Mouse (Mus musculus) brain, embryonic 14.5 days (tissue): ENCODE data around the gene B3gnt8. TPM values are rescaled to one million over a fixed set of nuclear protein-coding genes. Genes with fewer than 3 reads are reported as not detected.

Experiments
- DNase-seq: peaks from one replicate; pipeline ENCODE4 v3.0.0-alpha.2; 2011; ENCODE audit warnings: low read depth
- CTCF ChIP-seq: fragments of 200-500 bp; IDR thresholded peaks from 2 replicates; pipeline ENCODE4 v1.5.1; 2012; ENCODE audit warnings: inconsistent platforms, mild to moderate bottlenecking, moderate library complexity, borderline replicate concordance; ENCODE audit not compliant: insufficient read depth, insufficient read length; ENCODE audit errors: extremely low read depth
- POLR2A ChIP-seq: fragments of 200-500 bp; IDR thresholded peaks from 2 replicates; pipeline ENCODE4 v1.6.1; 2012; ENCODE audit warnings: mild to moderate bottlenecking, inconsistent platforms, borderline replicate concordance; ENCODE audit not compliant: poor library complexity, insufficient read depth, insufficient read length, severe bottlenecking; ENCODE audit errors: extremely low read depth
- polyA plus RNA-seq: library from polyadenylated mRNA; depleted of rRNA; stranded (reverse); fragments of >200 nt; gene quantifications from 2 replicates; pipeline ENCODE4 v1.2.3, GENCODE M21; 2012

The B3gnt8 gene
- polyA plus RNA-seq, 1 experiment, result 0.78 TPM

- TF ChIP-seq POLR2A, result no peak
- TF ChIP-seq CTCF, result no peak
- no peak for DNase-seq
Observed at GRCm38 (mm10) chr7:25620751-25621150, 5.7 kb upstream of the B3gnt8 start.

DNA sequence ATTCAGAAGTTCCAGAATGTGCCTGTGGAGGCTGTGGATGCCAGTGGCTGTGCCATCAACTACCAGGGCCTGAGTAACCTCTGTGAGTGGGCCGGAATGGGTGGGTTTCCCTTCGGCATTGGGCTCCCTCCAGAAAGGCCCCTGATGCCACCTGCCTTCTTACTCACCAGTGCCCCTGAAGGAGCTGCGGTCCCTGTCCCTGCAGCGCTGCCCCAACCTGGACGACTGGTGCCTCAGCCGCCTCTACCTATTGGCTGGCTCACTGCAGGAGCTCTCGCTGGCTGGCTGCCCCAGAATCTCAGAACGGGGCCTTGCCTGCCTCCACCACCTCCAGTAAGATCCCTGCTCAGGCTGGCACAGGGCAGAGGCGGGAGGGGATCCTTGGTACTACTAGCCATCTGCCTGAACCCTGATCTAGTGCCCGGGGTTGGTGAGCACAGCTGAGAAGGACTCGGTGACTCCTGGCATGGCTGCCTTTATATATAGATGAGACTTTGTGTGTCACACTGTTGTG, 2.5 kb upstream of the B3gnt8 start:
- DNase-seq, result no peak
- TF ChIP-seq CTCF, result no peak
- no peak for TF ChIP-seq POLR2A

DNA sequence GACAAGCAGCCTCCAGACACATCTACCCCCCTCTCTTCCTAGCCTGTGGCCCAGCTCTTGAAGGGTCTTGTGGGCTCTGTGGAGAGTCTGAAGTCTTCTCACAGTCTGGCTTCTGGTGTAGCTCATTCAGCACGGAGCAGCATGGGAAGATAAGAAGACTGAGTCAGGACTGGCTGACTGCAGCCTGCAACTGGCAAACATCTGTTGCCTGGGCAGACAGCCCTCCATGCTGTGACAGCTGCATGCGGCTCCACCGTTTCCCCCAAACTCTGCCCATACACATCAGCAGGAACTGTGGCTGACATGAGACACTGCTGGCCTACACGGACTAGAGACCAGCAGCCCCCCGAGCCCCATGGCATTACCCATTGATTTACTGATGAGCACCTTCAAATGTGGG, 1.6 kb upstream of the B3gnt8 start:
- no peak for DNase-seq
- TF ChIP-seq CTCF (no peak), POLR2A (no peak)

- TF ChIP-seq CTCF (peak; percentile 46; the same call in 1 of the 2 replicates), POLR2A (no peak)
Observed at GRCm38 (mm10) chr7:25625594-25626250, 732 bp upstream of the B3gnt8 start.

DNA sequence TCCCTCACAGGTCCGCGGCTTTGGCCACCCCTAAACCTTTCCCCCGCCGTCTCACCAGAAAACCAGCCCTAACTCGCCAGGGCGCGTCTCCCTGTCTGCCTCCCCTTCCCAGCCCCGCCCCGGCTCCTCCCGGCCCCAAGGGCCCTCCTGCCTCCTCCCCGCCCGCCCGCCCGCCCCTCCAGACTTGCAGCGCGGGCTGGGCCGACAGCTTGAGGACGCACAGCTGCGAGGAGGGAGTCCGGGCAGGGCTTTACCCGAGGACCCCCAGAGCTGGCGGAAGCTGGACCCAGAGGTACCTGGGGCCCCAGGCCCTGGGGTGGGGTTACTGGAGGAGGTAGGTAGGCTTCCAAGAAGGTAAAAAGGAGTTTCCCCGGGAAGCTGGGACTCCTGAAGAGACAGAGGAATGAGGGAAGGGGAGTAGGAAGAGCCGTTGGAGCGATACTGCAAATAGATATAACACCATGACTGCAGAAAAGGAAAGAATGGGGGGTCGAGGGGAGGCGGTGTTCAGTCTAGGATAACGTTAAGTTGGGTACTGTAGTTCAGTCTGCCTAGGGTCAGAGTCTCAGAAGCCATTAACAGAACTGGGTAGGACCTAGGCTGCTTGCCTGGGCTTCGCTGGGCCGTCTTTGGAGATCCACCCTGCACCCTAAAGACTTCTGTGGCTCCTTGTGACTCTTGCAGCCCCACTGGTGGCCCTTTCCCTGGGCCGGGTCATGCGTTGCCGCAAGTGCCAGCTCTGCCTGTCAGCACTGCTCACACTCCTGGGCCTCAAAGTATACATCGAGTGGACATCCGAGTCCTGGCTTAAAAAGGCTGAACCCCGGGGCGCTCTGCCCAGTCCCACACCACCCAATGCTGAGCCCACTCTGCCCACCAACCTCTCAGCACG, 1.2 kb downstream of the B3gnt8 start:
- no peak for TF ChIP-seq POLR2A
- no peak for TF ChIP-seq CTCF
- DNase-seq, result peak; percentile 28

More at GRCm38 (mm10) chr7:25625594-25626250, 732 bp upstream of the B3gnt8 start:
- peak; percentile 12 for DNase-seq

DNA sequence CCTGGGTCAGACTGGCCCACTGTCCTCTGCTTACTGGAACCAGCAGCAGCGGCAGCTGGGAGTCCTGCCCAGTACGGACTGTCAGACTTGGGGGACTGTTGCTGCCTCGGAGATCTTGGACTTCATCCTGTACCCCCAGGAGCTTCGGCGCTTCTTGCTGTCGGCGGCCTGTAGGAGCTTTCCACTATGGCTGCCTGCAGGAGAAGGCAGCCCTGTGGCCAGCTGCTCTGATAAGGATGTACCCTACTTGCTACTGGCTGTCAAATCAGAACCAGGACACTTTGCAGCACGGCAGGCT, 1.8 kb downstream of the B3gnt8 start:
- no peak for DNase-seq
- no peak for TF ChIP-seq CTCF
- TF ChIP-seq POLR2A, result no peak

DNA sequence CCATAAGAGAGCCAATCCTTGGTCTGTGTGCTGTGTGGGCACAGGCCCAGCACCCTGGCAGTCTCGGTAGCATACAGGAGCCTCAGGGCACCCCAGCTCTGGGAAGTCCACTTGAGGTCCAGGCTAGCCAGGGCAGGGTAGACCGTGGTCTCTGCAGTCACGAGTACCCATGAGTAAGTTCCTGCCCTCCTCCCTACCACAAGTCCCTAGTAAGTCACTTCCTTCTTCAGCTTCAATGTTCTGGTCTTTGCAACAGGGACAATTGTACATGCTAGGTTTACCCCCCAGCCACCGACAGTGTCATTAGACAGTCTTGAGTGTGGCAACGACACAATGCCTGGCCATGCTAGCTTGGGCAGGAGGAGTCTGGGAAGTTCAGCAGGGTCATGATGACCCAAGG, 6.2 kb downstream of the B3gnt8 start:
- no peak for DNase-seq
- TF ChIP-seq POLR2A (no peak), CTCF (no peak)

DNA sequence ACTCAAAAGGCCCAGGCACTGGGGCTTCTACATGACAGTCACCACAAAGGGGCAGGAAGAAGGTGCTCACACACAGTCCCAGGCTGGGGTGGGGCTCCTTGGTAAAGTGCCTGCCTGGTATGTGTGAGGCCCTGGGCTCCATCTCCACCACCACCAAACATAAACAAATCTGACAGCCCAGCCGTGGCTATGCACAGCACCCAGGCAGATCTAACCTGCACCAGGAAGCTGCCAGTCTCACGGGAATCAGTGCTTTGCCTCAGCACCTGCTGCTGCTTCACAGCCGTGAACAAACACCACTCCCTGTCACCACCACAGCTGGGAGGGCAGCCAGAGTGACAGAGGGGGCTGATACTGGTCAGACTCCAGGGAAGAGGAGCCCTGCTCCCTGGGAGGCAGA, 9.9 kb downstream of the B3gnt8 start:
- TF ChIP-seq CTCF (no peak), POLR2A (no peak)
- no peak for DNase-seq

- no peak for DNase-seq
- TF ChIP-seq POLR2A (no peak), CTCF (no peak)
Observed at GRCm38 (mm10) chr7:25637099-25637498, 10.6 kb downstream of the B3gnt8 start.

DNA sequence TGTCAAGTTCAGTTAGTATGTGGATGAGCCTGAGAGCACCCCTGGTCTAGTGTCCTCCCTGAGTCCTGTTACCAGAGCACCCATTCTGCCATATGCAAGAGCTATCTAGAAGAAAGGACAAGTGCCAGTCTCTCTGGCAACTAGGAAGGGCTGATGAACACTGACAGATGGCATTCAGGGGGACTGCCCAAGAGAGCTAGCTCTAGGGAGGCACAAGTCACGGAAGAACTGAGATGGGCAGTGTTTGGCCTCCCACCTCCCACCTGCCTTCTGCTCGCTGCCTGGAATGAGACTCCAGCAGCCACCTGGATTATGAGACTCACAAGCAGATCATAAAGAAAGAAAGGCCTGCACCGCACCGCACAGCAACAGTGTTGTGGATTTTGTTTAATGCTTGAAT, 13.3 kb downstream of the B3gnt8 start:
- TF ChIP-seq POLR2A (no peak), CTCF (no peak)
- DNase-seq, result no peak

GRCm38 (mm10) chr7:25644136-25644535, 17.7 kb downstream of the B3gnt8 start:
- no peak for DNase-seq
- no peak for TF ChIP-seq POLR2A
- TF ChIP-seq CTCF, result no peak

DNA sequence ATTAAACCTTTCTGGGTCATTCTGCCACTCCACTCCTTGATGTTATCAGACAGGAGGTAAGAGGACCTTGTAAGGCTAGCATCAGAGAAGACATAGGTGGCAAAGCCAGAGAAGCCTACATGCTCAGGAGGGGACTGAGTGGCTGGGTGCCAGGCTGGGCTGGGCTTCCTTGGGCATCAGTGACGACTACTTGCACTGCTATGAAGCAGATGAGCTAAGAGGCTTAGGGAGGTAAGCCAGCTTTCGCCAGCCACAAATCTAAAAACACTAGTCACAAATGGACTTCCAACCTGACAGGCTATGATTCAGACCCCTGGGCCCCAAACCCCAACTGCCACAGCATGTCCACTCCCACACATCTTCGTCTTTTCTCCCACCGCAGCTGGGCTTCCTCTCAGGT, 18.2 kb downstream of the B3gnt8 start:
- TF ChIP-seq POLR2A, result no peak
- no peak for TF ChIP-seq CTCF
- no peak for DNase-seq

GRCm38 (mm10) chr7:25645074-25645473, 18.6 kb downstream of the B3gnt8 start:
- no peak for DNase-seq
- no peak for TF ChIP-seq POLR2A
- no peak for TF ChIP-seq CTCF
